Mouse (Mus musculus) heart, adult 18-20 months (tissue): ENCODE results near the gene Sfrp4. TPM values are rescaled to one million over a fixed set of nuclear protein-coding genes. Genes with fewer than 3 reads are reported as not detected.
"Not testable (repeated sequence)": the region's sequence is repeated elsewhere in the genome, so short reads cannot be mapped to it uniquely, and the experiment has no call there.

Experiments
- DNase-seq, 2 experiments: peaks; one replicate each; pipeline ENCODE4 v3.0.0; 2021 to 2022; ENCODE audit warnings: mixed read lengths in 1 of 2
- long read RNA-seq, 2 experiments: library from polyadenylated mRNA; stranded (forward); transcript quantifications; one replicate each; pipeline ENCODE4 v2.0.0; 2021
- total RNA-seq, 2 experiments: library from RNA; stranded (reverse); gene quantifications; 2 replicates each; pipeline ENCODE4 v1.2.3; 2021

Sfrp4 gene
- under 1 TPM; 0.15 to 0.33 TPM for total RNA-seq
- long read RNA-seq, experiment 1, full-length matches to known transcripts, result 1 of 1 reads
- long read RNA-seq, experiment 1, partial matches to known transcripts, result 0 of 1 reads
- long read RNA-seq, experiment 1, other reads (novel, unspliced or antisense), result 0 of 1 reads
- long read RNA-seq, experiment 2, result 0 reads

- DNase-seq, result peak; percentile 51 to 52
These were observed at the start of gene Sfrp4 for GRCm38 (mm10) chr13:19622573-19623227. Gene Sfrp4, plus strand, starts transcription at chr13:19623104.

DNA sequence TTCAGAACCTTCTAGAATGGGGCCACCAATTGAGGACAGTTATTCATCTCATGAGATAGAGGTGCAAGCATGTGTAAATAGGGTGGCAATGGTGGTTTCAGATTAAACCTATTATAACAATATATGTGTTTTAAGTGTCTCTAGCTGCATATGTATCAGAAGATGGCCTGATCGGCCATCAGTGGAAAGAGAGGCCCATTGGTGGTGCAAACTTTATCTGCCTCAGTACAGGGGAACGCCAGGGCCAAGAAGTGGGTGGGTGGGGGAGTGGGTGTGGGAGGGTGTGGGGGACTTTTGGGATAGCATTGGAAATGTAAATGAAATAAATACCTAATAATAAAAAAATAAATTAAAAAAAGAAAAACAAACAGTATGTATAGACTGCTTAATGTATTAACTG, 48.2 kb upstream of the Sfrp4 start:
- DNase-seq, result not testable (repeated sequence)

DNA sequence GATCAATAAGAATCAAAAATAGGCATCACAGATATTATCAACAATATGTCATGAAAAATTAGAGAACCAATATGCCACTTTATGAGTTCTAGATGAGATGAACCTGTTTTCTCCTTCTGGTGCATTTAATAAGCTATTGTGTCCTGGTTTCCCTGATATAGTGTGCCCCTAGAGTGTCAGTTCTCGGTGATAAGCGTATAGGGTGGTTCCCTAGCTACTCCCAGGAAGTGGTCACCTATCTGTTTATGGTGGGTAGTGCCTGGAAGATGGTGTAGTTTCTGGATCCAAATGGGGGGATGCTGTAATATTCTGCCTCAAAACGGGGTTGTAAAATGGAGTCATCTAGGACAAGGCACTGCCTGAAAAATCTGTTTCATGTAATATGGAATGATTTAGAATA, 47.0 kb upstream of the Sfrp4 start:
- no peak for DNase-seq

GRCm38 (mm10) chr13:19590996-19591759, 31.7 kb upstream of the Sfrp4 start:
- no peak for DNase-seq

DNA sequence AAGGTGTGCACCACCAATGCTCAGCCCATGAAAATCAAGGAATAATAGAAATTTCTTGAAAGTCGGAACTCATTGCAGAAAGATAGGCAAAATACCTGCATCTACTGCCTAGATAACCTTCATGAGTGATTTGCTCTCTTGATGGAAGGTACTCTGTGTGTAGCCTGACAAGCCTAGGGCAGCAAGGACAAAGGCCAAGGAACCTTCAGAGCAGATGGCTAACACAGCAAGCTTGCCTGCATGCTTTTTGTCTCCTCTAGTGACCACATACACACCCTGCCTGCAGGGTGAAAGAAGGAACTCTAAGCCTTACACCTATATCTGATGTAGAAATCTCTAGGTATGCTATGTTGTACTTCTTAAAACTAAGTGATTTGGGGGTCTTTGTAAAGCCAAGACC, 27.8 kb upstream of the Sfrp4 start:
- no peak for DNase-seq

DNA sequence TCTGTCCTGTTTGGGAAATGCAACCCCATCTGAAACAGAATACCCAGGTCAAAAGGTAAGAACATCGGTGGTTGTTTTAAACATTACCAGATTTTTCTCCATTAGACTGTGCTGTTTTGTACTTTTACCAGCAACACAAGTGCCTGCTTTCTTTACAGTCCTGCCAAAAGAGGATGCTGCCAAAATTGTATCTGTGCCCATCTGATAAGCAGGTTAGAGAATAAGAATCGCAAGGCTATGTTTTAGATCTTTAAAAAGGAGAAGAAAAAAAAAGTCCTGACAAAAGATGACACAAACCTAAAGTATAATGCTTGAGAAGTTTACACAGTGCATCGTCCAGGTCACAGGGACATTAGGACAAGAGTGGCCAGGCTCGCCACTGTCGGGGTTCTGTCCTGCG, 23.7 kb upstream of the Sfrp4 start:
- DNase-seq, result no peak

GRCm38 (mm10) chr13:19602531-19602930, 20.4 kb upstream of the Sfrp4 start:
- DNase-seq, result no peak

- DNase-seq, result no peak
These were observed 19.2 kb upstream of the Sfrp4 start for GRCm38 (mm10) chr13:19603719-19604118.

GRCm38 (mm10) chr13:19604916-19605315, 18.0 kb upstream of the Sfrp4 start:
- DNase-seq, result no peak

DNA sequence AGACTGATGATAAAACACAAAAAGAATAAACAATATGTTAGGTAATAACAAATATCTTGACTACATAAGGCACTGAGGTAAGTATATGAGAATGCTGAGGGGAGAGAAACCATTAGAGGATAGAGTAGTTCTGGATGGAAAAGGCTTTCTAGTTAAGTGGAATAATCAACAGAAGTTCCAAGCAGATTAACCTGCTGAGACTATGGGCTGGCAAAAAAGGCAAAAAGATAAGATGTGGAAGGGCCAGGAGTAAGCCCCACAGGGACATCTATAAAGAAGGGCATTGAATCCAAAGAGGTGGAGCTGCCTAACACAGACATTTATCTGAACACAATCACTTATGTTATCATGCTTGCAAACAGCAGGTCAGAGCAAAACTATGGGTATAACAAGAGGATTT, 14.8 kb upstream of the Sfrp4 start:
- no peak for DNase-seq

DNA sequence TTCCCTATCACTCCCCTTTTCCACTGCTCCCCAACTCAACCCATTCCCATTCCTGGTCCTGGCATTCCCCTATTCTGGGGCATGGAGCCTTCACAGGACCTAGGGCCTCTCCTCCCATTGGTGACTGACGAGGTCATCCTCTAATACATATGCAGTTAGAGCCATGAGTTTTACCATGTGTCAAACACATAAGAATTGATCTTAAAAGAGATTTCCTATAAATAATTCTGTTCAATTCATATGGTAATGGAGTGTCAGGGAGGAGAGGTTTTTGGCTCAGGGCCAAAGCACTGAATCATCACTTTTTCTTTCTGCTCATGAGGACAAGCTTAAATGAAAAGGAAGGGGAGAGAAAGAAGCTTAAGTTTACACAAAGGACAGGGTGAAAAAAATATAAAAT, 10.6 kb upstream of the Sfrp4 start:
- no peak for DNase-seq

DNA sequence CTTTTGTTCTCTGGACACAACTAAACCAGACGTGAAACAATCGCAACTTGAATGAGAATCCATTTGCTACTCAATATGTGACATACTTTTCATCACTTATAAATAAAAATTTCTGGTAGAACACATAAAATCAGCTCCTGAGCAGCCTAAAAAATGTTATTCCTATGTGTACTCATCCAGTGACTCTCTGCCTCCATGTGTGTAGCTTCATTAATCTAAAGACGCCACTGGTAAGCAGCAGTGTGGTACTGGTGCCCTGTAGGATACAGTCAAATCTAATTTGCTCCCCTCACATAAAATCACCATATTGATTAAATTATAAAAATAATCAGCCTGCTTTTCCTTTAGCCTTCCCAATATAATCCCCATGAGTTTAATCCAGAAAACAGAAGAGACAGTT, 9.9 kb upstream of the Sfrp4 start:
- no peak for DNase-seq

DNA sequence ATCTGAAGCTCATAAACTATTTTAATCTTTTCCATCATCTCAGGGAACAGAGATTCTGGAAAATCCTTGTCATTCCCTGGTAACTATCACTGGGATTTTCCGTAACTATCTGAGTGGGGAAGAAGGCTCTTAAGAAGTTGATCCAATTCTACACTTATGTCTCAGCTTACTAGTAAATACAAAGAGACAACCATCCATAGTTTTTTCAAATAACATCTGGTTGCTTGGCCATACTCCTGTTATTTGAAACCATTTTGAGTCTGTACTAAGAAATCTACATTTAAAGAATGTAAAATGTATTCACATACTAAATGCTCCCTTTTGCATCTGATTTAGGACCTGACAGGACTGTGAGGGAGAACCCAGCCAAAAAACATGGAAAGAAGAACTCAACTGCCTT, 9.5 kb upstream of the Sfrp4 start:
- DNase-seq, result no peak

DNA sequence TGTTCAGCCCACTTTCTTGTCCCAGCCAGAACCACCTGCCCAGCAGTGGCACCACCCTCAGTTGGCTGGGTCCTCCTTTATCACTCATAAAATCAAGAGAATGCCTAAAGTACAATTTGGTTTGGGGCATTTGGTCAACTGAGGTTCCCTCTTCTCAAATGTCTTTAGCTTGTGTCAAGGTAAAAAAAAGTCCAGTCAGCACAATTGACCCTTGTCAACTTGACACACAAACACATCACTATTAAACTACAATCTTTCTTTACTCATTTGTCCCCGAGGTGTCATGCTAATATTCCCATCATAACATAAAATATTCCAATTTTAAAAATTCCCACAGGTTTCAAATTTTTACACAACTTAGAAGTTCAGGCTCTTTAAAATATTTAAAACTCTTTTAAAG, 8.6 kb upstream of the Sfrp4 start:
- no peak for DNase-seq

GRCm38 (mm10) chr13:19618081-19618480, 4.8 kb upstream of the Sfrp4 start:
- DNase-seq, result no peak

DNA sequence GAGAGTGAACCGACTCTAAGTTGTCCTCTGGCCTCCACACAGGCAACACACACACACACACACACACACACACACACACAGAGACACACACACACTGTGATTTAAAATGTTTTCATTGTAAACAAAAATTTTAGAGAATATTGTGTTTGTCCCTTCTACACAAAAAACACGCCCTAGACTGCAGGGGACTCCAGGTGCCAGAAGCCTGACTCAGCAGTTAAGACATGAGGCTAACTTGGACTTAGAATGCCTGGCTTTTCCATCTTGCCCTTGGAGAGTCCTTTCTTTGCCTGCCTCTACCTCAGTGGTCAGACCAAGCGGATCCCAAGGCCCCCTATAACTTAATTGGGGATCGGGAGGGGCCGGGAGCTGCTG, 4.1 kb upstream of the Sfrp4 start:
- DNase-seq, result peak; percentile 11 to 51

DNA sequence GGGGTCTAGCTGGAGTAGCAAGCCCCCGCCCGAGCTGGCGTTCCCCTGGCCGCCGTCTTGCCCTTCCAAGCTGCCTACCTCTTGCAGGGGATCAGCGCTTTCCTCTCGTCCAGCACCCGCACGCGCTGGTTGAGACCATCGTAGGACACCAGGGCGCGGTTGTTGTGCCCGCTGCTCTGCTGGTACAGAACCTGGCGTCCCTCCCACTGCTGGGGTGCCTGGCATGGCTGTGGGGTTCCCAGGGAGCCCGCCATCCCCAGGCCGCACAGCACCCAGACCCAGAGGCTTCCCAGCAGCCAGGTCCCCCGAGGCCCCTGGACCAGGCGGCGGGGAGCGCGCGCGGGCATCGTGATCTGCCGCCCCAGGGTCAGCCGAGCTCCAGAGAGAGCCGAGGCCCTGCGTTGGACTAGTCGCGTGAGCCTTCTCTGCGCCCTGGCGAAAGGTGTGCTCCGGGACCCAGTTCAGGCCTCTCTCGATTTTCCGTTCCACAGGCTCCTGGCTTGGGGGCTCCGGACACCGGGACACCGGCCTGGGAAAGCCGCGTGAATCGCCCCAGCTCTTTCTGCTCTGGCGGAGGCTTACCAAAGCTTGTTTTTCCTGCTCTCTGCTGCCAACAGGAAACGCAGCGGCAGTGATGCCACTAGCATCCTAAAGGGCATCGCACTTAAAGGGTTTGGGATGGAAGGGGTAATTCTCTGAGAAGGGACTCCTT, 3.5 kb upstream of the Sfrp4 start, which contains the start of gene Epdr1:
Epdr1 (minus strand) TSS at position 712 of the 712 bp plus-strand sequence.
- peak; percentile 46 to 63 for DNase-seq

DNA sequence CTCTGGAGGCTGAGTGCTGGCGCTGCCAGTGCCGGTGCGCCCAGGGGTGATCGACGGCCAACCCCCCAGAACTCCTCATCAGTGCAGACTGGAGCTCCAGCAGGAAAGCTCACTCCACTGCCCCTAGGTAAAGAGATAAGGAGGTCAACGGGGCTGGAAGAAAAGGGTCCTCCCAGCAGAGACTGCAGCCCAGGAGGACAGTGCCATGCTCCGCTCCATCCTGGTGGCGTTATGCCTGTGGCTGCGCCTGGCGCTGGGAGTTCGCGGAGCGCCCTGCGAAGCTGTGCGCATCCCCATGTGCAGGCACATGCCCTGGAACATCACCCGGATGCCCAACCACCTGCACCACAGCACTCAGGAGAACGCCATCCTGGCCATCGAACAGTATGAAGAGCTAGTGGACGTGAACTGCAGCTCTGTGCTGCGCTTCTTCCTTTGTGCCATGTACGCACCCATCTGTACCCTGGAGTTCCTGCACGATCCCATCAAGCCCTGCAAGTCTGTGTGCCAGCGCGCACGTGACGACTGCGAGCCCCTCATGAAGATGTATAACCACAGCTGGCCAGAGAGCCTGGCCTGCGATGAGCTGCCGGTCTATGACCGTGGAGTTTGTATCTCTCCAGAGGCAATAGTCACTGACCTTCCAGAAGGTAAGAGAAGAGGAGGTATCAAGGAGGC, 463 bp downstream of the Sfrp4 start:
- no peak for DNase-seq

DNA sequence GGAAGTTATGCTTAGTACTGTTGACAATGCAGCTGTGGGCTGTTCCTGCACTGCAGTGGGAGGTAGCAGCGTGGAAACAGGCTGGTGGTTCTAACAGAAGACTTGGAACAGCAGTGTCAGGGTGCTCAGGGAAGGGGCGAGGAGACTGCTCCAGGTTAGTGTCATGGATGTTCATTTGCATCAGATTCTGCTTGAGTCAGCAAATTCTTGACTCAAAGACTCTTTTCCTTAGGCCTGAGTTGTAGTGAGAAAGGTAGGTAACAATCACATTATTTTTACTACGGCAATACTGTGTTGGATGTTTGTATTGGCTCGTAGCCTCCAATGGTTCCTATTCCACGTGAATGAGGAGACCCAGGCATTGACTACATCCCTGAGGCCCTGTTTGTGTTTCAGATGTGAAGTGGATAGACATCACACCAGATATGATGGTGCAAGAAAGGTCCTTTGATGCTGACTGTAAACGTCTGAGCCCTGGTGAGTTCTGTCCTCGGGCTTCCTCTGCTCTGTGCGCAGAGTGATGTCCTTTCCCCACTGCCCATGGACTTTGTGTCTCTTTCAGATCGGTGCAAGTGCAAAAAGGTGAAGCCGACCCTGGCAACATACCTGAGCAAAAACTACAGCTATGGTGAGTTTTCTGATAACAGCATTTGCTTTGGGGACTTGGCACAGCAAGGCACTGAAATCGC, 1.9 kb downstream of the Sfrp4 start:
- DNase-seq, result no peak

DNA sequence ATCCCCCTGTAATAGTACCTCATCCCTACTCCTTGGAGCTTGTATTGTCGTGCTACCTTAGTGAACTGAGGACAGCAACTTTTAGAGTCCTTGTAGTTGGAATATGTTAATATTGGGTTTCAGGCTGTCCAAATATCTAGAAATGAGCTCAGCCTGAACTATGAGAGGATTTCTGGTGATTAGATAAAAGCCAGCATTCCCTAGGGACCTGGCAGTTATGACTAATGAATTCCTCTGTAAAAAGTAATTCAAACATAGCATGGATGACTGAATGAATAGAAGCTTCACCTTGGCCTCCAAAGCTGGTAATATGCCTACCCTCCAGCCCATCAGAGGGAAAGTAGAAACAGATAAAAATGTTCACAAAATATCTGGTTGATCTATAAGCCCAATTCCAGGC, 3.6 kb downstream of the Sfrp4 start:
- no peak for DNase-seq
